Mouse (Mus musculus) intestine, postnatal 0 days (tissue): ENCODE measurements at regions not wholly inside any gene's neighbourhood (a gene's known extent, or its start where the extent isn't known, plus 50 kb on each side); places are given as distances from the start of the nearest gene placed in this dataset.

Experiments
- ATAC-seq: fragments of 200-750 bp; cut with Nextera tagmentation; 2 replicates; pipeline ENCODE4 v1.8.0; 2017; ENCODE audit warnings: mild to moderate bottlenecking, moderate TSS enrichment, moderate library complexity
- H3K27ac ChIP-seq: fragments of 300-500 bp; sonication (generic); 2 replicates; pipeline ENCODE4 v1.5.1; 2014; ENCODE audit warnings: mild to moderate bottlenecking, low read depth, low read length, moderate library complexity
- H3K27me3 ChIP-seq: fragments of 300-500 bp; sonication (generic); replicated peaks from 2 replicates; pipeline ENCODE4 v1.6.1; 2014; ENCODE audit warnings: low read length, mixed read lengths; ENCODE audit not compliant: control insufficient read depth, insufficient read depth
- H3K36me3 ChIP-seq: fragments of 300-500 bp; sonication (generic); 2 replicates; pipeline ENCODE4 v1.6.1; 2014; ENCODE audit warnings: mild to moderate bottlenecking, moderate library complexity; ENCODE audit not compliant: control insufficient read depth, insufficient read depth
- H3K4me1 ChIP-seq: fragments of 300-500 bp; sonication (generic); replicated peaks from 2 replicates; pipeline ENCODE4 v1.6.1; 2014; ENCODE audit warnings: antibody characterized with exemption, low read length, mixed read lengths; ENCODE audit not compliant: control insufficient read depth, insufficient read depth
- H3K4me2 ChIP-seq: fragments of 300-500 bp; sonication (generic); replicated peaks from 2 replicates; pipeline ENCODE4 v1.6.1; 2014; ENCODE audit warnings: low read depth, mild to moderate bottlenecking, moderate library complexity
- H3K4me3 ChIP-seq: fragments of 300-500 bp; sonication (generic); 2 replicates; pipeline ENCODE4 v1.5.1; 2014; ENCODE audit warnings: low read depth, low read length
- H3K9ac ChIP-seq: fragments of 300-500 bp; sonication (generic); 2 replicates; pipeline ENCODE4 v1.6.1; 2014; ENCODE audit warnings: mild to moderate bottlenecking, low read depth, low read length
- H3K9me3 ChIP-seq: fragments of 300-500 bp; sonication (generic); 2 replicates; pipeline ENCODE4 v1.6.1; 2016; ENCODE audit warnings: mixed run types; ENCODE audit not compliant: control insufficient read depth
- CTCF ChIP-seq: sonication (generic); IDR thresholded peaks from 2 replicates; pipeline ENCODE4 v1.5.1; 2016; ENCODE audit warnings: low read depth, mild to moderate bottlenecking, control low read depth, antibody characterized with exemption, moderate library complexity
- WGBS: fragments of 180-500 bp; shearing (Covaris S2); extraction: QIAGEN DNeasy Blood & Tissue Kit; methylation state at CpG from one replicate; pipeline ENCODE4 v1.1.7; 2014; 5-methylcytosine and 5-hydroxymethylcytosine counted together

DNA sequence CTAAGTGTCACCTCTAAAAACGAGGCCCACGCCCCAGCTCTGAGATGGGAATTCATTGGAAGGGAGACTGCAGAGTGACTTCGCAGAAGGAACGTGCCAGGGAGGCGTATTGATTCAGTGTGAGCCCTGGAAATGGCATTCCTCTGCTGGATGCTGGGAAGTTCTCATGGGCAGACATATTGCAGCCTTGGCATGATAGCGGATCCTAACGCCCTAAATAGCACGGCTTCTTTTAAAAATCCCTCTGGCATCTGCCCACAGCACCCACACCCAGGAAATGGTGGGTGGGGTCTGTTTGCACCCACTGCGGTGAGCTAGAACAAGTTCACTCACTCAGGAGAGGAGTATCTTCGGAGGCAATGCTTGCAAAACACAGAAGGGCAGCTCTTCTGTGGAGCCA, 96.0 kb upstream of the Npas2 start:
- ATAC-seq = no peak
- WGBS = 86% methylated on average over 10 of the region's 10 CpGs
- H3K4me2 ChIP-seq = no peak overlapping the region
- no peaks in the 10 kb centered on the region for H3K27me3 ChIP-seq
- H3K36me3 ChIP-seq = no peaks in the 10 kb centered on the region
- H3K4me3 ChIP-seq = no peak overlapping the region
- TF ChIP-seq CTCF = no peak
- H3K4me1 ChIP-seq = no peaks in the 10 kb centered on the region
- H3K9me3 ChIP-seq = no peaks in the 10 kb centered on the region
- no peak overlapping the region for H3K9ac ChIP-seq
- H3K27ac ChIP-seq = no peak overlapping the region

DNA sequence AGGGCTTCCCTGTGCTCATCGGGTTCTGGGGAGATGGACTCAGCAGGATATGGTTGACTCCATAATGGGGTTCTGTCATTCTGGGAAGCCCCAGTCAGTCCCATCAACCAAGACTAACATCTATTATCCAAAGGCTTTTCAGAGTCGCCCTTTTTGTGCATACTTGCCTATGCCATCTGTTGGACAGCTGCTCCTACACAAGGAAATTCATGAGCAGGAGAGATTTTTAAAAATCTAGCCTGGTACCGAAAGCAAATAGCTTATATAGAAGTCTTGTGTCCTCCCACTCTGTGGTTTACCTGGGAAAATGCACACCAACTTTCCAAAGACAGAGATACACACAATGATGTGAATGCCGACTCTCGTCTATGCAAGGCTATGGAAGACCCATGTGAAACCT, 95.4 kb upstream of the Npas2 start:
- no peaks in the 10 kb centered on the region for H3K9me3 ChIP-seq
- H3K4me2 ChIP-seq = no peak overlapping the region
- no peak overlapping the region for H3K27ac ChIP-seq
- no peaks in the 10 kb centered on the region for H3K27me3 ChIP-seq
- H3K36me3 ChIP-seq = no peaks in the 10 kb centered on the region
- no peak for TF ChIP-seq CTCF
- ATAC-seq = no peak
- no peak overlapping the region for H3K4me3 ChIP-seq
- H3K4me1 ChIP-seq = no peaks in the 10 kb centered on the region
- WGBS = 95% methylated on average over 5 of the region's 5 CpGs
- no peak overlapping the region for H3K9ac ChIP-seq

DNA sequence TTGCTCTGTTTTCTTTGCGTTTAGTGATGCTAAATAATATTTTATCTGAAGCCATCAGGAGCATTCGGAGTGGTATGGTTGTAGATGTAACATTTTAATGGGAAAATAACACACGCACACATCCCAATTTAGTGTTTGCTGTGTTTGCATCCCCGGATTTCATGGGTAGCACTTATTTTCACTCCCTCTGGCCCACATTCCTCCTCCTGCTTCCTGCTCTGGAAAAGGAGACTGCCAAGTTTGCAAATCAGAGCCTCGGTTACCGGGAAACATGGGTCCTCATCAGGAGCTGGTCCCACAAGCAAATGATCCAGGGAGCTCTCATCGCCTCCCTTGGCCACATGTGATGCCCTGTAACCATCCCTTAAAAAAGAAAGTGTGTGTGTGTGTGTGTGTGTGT, 94.3 kb upstream of the Npas2 start:
- no peak for ATAC-seq
- no peak for TF ChIP-seq CTCF
- Histone ChIP-seq H3K9me3 (no peaks in the 10 kb centered on the region), H3K27me3 (no peaks in the 10 kb centered on the region), H3K4me1 (no peaks in the 10 kb centered on the region), H3K36me3 (no peaks in the 10 kb centered on the region), H3K4me2 (no peak overlapping the region), H3K9ac (no peak overlapping the region), H3K27ac (no peak overlapping the region), H3K4me3 (no peak overlapping the region)
- 86% methylated on average over 7 of the region's 7 CpGs for WGBS

DNA sequence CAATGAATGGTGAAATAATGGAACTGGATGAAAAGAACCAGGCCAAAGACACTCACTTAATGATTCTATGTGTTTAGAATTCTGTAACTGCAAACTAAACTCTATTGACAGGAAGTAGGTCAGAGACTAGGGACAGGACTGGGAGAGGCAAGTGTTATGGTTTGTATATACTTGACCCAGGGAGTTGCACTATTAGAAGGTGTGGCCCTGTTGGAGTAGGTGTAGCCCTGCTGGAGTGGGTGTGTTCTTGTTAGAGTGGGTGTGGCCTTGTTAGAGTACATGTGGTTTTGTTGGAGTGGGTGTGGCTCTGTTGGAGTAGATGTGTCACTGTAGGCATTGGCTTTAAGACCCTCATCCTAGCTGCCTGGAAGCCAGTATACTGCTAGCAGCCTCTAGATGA, 93.0 kb upstream of the Npas2 start:
- no peak overlapping the region for H3K4me3 ChIP-seq
- no peak for TF ChIP-seq CTCF
- no peaks in the 10 kb centered on the region for H3K36me3 ChIP-seq
- no peak overlapping the region for H3K9ac ChIP-seq
- H3K4me2 ChIP-seq = no peak overlapping the region
- H3K27ac ChIP-seq = no peak overlapping the region
- H3K27me3 ChIP-seq = no peaks in the 10 kb centered on the region
- no peaks in the 10 kb centered on the region for H3K9me3 ChIP-seq
- no peaks in the 10 kb centered on the region for H3K4me1 ChIP-seq
- ATAC-seq = peak; percentile 32; the same call in 1 of the 2 replicates

DNA sequence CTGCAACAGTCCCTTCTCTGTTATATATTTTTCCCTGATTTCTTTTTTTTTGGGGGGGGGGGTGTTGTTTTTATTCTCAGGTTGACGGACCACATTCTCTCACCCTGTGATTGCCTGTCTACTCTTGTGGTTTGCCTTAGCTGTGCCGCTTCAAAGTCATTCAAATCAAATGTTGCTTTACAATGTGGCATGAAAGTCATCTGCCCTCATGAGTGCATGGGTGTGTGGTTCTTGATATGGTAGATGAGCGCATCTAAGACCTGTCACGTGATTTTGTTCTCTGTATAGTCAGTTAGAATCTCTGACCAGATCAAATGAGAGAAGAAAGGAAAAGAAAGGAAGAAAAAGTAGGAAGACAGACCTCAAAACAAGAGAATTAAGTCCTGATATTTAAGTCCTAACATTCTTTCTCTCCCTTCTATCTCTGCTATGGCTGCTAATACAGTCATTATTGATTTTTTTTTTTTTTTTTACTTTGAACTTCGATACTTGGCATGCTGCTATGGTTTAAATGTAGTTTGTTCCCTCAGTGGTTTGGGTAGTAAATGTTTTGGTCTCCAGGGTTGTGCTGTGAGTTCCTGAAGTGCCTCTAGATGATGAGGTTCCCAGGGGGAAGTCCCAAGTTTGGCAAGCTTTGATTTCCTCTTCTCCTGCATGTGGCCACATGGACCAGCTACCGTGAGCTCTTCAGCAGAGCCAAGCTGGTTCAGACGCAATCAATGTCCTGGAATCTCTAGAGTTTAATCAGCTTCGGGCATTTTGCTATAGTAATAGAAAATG, 91.2 kb upstream of the Npas2 start:
- Histone ChIP-seq H3K4me2 (no peak overlapping the region), H3K9ac (no peak overlapping the region), H3K4me3 (no peak overlapping the region), H3K27me3 (no peaks in the 10 kb centered on the region), H3K9me3 (no peaks in the 10 kb centered on the region), H3K36me3 (no peaks in the 10 kb centered on the region), H3K4me1 (no peaks in the 10 kb centered on the region), H3K27ac (peak overlapping the region; percentile 35; the same call in 1 of the 2 replicates)
- 0 out of 2 replicates have a peak, but pooled peaks have one; percentile 22 for ATAC-seq
- no peak for TF ChIP-seq CTCF
- 61% methylated on average over 8 of the region's 8 CpGs for WGBS

DNA sequence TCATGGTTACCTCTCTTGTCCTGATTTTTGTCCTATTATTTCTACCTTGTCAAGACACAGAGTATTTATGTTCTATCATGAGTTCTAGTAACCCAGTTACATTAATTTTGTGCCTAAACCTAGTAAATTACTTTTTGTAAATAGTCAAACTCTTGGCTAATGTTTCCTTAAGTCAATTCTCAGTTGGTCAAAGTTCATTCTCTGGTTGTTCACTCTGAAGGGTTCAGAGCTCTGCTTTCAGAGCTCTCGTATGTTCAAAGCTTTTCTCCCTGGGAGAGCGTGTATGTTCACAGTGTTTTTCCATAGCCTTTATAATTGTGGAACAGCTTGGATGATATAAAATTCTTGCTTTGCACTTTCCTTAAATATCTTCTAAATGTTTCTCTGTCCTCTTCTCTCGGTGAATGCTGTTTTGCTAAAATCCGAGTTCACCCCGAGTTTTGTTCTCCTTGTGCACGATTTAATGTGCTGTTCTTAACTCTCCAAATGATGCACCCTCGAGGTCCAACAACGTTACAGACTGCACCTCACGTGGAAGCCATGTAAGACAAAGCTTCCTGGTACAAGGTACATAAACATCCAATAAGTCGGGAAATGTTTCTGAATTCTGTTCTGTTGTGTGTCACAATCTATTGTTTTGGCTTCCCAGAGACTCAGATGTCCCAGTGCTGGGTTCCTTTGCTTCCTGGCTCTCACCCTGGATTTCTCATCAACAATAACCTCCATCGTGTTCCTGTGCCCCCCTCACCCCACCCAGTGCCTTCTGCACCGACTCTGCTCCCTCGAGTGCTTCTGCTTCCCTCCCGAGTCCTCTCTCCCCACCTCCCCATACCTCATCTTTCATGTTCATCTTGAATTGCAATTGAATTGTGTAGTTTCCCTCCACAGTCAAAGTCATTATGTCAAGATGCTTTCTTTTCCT, 90.3 kb upstream of the Npas2 start:
- no peaks in the 10 kb centered on the region for H3K9me3 ChIP-seq
- H3K9ac ChIP-seq = no peak overlapping the region
- H3K36me3 ChIP-seq = no peaks in the 10 kb centered on the region
- ATAC-seq = no peak; the same call in 1 of the 2 replicates
- no peaks in the 10 kb centered on the region for H3K27me3 ChIP-seq
- H3K4me1 ChIP-seq = no peaks in the 10 kb centered on the region
- WGBS = 53% methylated on average over 14 of the region's 14 CpGs
- H3K4me3 ChIP-seq = no peak overlapping the region
- no peak overlapping the region; the same call in 1 of the 2 replicates for H3K4me2 ChIP-seq
- H3K27ac ChIP-seq = no peak overlapping the region
- no peak for TF ChIP-seq CTCF
